Mouse (Mus musculus) embryonic fibroblast, embryonic 13.5 days (primary cell): ENCODE data around the gene Msx3. TPM values are rescaled to one million over a fixed set of nuclear protein-coding genes. Genes with fewer than 3 reads are reported as not detected.

Experiments
- H3K27ac ChIP-seq: 2 replicates; pipeline ENCODE4 v1.5.1; 2012; ENCODE audit warnings: low read length, control low read depth, inconsistent platforms; ENCODE audit not compliant: insufficient read depth
- H3K4me1 ChIP-seq: 2 replicates; pipeline ENCODE4 v1.6.1; 2011; ENCODE audit warnings: low read length; ENCODE audit not compliant: control insufficient read depth, insufficient read depth
- H3K4me3 ChIP-seq: 2 replicates; pipeline ENCODE4 v1.5.1; 2011; ENCODE audit warnings: mild to moderate bottlenecking, control low read depth, low read length; ENCODE audit not compliant: insufficient read depth
- CTCF ChIP-seq: IDR thresholded peaks from 2 replicates; pipeline ENCODE4 v1.5.1; 2011; ENCODE audit warnings: mild to moderate bottlenecking, control low read depth, low read length, moderate library complexity, borderline replicate concordance; ENCODE audit not compliant: insufficient read depth
- POLR2A ChIP-seq: IDR thresholded peaks from 2 replicates; pipeline ENCODE4 v1.6.1; 2011; ENCODE audit warnings: low read depth, mild to moderate bottlenecking, control low read depth, low read length, moderate library complexity
- polyA plus RNA-seq: library from polyadenylated mRNA; stranded (reverse); fragments of >200 nt; gene quantifications from 2 replicates; pipeline ENCODE4 v1.2.4, GENCODE M21; 2011; ENCODE audit warnings: low read depth; ENCODE audit not compliant: missing spikeins, insufficient read length

Msx3 gene
- polyA plus RNA-seq: not detected in 2 replicates

DNA sequence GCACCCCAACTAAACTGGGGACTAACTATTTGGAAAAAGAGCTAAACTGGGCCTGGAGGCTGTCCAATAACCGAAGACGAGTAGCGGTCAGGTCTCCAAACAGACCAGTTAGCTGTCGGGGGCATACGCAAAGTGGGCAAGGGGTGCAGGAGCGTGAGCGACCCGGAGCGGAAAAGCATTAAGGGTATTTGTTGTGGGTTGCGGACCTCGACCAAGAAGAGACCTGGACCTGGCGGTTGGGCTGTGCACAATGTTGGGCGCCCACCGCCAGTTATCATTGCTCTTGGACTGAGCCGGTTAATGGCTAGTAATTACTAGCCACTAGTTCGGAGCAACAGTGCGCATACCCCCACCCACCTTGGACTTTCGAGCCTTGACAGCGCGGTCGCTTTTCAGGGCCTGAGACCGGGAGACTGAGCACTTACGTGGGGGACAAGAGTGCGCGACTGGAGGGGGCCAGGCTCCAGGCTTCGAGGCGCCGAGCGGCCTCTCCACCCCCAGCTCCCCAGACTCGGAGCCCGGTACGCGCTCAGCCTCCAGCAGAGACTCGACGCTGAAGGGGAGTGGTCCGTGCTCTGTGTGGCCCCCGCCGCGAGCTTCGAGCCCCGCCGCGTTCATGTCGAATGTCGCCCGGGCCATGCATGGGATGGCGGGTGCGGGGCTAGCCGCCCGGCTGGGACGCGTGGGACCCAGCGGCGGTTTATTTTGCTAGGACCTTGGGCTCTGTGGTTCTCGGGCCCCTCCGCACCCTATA lies at the start of gene Msx3:
Gene Msx3 (minus strand): TSS at position 729 of the 754 bp plus-strand sequence.
- Histone ChIP-seq H3K4me3 (peak within 1 kb of the TSS; percentile 36), H3K4me1 (no peaks in the 10 kb centered on the region; the same call in 1 of the 2 replicates), H3K27ac (no peak within 1 kb of the TSS)
- TF ChIP-seq POLR2A (no peak), CTCF (no peak)

DNA sequence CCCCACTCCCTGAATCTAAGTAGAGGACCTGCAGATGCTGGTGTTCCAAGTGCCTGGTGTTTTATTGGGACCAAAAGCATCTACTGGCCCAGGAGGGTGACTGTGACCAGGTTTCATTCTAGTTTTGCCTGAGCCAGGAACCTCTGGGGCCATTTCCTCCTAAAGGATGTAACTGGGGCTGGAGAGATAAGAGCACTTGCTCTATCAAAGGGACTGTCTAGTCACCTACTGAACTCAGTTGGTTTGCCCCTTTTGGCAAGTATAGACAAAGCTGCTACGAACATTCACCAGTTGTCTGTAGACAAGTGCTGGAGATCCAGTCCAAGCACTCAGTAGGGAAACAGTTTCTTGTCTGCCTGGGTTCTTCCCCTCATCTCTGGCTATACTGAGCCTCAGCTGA lies 49.6 kb upstream of the Msx3 start:
- Histone ChIP-seq H3K27ac (no peak overlapping the region), H3K4me1 (no peaks in the 10 kb centered on the region), H3K4me3 (no peak overlapping the region)
- TF ChIP-seq POLR2A (no peak), CTCF (no peak)

DNA sequence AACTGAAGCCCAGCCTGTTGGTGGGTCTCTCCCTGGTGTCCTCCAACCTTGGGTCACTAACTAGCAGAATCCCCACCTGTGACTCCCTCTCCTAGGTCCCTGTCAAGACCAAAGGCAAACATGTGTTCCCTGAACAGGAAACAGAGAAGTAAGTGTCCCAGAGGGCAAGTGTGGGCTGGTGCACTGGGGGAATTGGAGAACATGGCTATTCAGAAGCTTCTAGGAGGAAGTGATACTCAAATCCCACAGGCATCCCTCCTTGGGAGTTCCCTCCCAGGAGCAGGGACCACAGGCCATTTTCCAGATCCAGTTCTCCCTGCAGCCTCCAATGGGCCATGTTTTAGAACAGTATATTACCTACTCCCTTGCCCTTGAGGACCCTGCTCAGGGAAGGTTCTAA lies 47.2 kb upstream of the Msx3 start:
- no peak overlapping the region for H3K27ac ChIP-seq
- no peak for TF ChIP-seq CTCF
- no peak for TF ChIP-seq POLR2A
- H3K4me3 ChIP-seq: no peak overlapping the region
- no peaks in the 10 kb centered on the region for H3K4me1 ChIP-seq

DNA sequence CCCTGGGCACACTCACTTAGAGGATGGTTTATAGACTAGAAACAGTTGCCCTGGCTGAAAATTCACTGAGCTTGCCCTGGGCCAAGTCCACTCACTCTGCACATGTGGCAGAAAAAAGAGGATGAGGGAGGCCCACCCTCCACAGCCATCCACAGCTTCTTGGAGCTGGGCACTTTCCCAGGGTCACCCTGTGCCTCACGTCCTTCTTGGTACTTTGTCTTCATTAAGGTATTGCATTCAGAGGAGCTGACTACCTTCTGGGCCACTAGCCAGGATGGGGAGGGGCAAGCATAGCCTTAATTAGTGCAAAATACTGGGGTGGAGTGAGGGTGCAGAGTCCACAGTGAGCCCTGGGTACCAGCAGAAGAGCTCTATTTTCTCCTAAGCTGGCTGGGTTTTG lies 46.7 kb upstream of the Msx3 start:
- no peaks in the 10 kb centered on the region for H3K4me1 ChIP-seq
- no peak overlapping the region for H3K4me3 ChIP-seq
- TF ChIP-seq CTCF: no peak
- no peak for TF ChIP-seq POLR2A
- no peak overlapping the region for H3K27ac ChIP-seq

DNA sequence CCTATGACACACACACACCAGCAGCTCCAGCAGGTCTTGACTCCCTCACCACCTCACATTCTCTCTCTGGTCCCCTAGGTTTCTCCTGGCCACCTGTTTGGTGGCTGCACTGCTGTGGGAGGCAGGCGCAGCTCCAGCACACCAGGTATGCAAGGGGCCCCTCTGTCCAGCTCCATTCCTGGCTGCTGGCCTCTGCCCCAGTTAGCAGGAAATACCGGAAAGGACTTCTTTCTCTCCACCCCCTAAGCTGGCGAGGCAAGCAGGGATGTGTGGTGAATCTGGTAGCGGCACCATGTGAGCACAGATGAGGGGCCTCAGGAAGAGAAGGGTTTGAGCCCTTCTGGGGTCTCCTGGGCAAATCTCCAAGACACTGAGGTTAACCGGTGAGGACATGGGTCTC lies 46.1 kb upstream of the Msx3 start:
- no peaks in the 10 kb centered on the region for H3K4me1 ChIP-seq
- TF ChIP-seq POLR2A (no peak), CTCF (no peak)
- H3K4me3 ChIP-seq: no peak overlapping the region
- H3K27ac ChIP-seq: no peak overlapping the region

DNA sequence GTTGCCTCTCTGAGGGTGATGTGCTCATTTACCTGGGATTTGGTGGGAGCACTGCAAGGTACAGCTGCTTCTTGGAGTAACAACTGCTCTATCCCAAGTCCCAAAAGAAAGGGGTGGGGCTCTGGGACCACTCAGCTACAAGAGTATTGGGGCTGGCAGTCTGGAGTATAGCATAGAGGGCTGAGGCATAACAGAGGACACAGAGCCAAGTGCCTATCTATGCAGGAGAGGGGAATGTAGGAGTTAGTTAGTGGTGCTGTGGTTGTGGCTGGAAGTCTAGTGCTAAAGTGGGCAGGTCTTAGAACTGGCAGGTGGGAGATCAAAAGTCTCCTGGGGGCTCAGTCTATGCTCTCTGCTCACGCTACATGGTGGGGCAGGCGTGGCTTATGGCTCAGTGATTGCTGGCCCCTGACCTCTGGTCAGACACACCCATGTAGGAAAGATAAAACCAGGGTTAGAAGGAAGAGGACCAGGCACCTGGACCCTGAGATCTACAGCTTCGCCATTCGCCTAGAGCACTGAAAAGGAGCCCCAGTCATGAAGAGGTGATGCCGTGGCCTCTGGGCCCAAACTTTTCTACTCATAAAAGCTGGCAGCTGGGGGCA lies 44.1 kb upstream of the Msx3 start, which contains the start of gene Prap1:
Gene Prap1 (plus strand): TSS at position 472 of the 605 bp plus-strand sequence.
- Histone ChIP-seq H3K27ac (no peak within 1 kb of the TSS), H3K4me1 (no peaks in the 10 kb centered on the region), H3K4me3 (no peak within 1 kb of the TSS)
- TF ChIP-seq CTCF (no peak), POLR2A (no peak)

DNA sequence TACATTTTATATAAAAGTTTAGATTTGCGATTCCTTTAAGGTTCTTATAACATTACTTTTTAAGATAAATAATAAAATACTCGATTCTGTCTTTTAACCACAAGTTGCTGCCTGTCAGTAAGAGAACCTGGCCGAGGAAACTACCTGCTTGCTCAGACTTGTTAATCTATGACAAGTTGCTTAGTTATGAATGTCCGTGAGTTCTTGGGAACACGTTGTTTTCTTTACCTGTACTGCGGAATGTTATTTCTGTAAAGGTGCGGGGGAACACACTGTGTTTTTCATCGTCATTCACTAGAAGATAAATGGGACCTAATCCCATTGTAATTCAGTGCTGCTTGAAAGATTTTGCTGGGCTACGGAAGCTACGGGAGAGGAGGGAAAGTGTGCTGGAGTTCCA lies 41.7 kb upstream of the Msx3 start:
- H3K4me1 ChIP-seq: no peaks in the 10 kb centered on the region
- no peak for TF ChIP-seq POLR2A
- H3K27ac ChIP-seq: no peak overlapping the region
- H3K4me3 ChIP-seq: no peak overlapping the region

DNA sequence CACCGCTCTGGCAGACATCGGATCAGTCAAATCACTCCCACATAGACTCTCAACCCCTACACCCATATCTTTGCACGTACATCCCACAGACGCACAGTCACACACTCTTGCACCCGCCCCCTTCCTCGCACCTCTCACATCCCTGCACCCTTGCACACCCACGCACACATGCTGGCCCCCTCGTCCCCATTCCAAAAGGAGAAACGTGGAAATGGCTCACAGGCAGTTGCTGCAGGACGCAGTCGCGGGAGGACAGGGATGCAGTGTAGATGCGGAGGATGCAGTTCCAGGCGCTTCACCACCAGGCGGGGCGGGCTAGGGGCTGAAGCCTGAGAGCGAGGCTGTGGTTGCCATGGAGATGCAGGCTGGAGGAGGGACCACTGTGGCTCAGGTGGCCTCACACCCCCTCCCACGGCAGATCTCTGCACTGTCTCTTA lies 33.4 kb upstream of the Msx3 start, which contains the start of gene Caly:
Gene Caly (minus strand): TSS at position 307 of the 437 bp plus-strand sequence.
- TF ChIP-seq POLR2A (no peak), CTCF (peak; percentile 34; the same call in 1 of the 2 replicates)
- no peak within 1 kb of the TSS for H3K4me3 ChIP-seq
- no peaks in the 10 kb centered on the region for H3K4me1 ChIP-seq

DNA sequence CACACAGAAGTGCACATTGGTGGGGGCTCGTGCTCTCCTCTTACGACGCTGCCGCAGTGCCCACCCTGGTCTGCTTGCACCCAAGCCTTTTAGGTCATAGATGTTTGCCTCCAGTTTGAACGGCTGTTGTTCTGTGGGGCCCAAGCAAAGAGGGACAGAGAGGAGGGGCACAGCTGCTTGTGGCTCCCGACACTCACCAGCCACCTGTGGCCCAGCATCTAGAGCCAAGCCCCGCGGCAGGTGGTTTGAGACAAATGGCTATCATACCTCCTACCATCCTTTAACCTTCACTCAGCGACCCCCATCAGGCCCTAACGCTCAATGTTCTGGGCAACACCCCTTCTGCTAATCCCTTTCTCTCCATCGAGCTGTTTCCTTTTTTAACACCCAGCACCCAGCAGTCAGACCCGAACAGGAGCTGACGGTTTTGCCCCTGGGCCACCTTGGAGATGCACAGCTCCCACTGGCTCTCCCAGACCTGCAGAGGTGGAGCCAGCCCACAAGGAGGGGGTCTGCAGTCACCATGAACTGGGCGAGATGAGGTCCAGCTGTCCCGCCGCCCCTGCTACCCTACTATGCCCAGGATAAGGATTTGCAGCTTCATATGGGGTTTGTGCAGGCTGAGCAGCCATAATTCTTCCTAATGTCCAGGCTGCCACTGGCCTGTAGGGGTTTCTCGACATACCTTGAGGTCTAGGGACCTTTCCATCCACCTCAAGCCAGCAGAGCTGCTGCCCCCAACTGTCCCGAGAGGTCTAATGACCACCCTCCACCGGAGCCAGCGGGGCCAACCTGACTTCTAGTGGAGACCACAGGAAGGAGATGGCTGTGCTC lies 32.7 kb upstream of the Msx3 start:
- TF ChIP-seq CTCF (no peak), POLR2A (no peak)
- H3K4me1 ChIP-seq: no peaks in the 10 kb centered on the region
- no peak overlapping the region for H3K27ac ChIP-seq
- no peak overlapping the region for H3K4me3 ChIP-seq

More for the DNA sequence above, 33.4 kb upstream of the Msx3 start, which contains the start of gene Caly:
- no peak within 1 kb of the TSS for H3K27ac ChIP-seq
